15 mouse cellular contexts compared by ENCODE assay signal in the genomic region with DNA sequence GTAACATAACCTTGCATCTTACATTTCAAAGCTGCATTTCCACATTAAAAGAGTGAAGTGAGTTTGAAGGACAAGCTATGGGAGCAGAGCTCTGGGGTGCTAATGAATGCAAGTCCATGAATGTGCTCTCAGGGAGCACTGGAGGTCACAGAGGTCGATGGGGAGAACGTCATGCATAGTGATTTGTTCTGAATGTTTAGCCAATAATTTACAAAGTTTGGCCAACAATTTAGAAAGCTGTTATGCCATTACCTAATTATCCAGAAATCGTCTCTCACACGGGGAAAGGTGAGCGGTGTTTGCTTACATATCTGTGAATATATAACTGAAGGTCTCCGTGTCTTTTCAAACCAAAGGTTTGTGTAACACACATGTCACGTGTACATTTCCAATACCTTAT.
"Had no signal": no experiment of that assay in that cellular context is flagged by ENCODE, and none has a peak within 500 bp of the region (broad histone marks: within the 10 kb centered on the region; RNA-seq: fewer than 3 reads in every experiment).

No protein-coding gene starts in this region.

- H3K4me1 ChIP-seq: midbrain, embryonic 12.5 days; stomach, embryonic 15.5 days had no signal

- DNase-seq: left cerebral cortex, postnatal 4 days; liver, embryonic 13.5 days; lung, adult 18-20 months; retina, postnatal 1 day; thymus, adult 2 months; thymus, postnatal 25 days had no signal

- H3K4me3 ChIP-seq: limb, embryonic 13.5 days; liver, embryonic 13.5 days; midbrain, embryonic 12.5 days; neural tube, embryonic 13.5 days; stomach, embryonic 15.5 days had no signal

- H3K27ac ChIP-seq: layer of hippocampus, adult 2 months; limb, embryonic 13.5 days; liver, embryonic 13.5 days; midbrain, embryonic 12.5 days; neural tube, embryonic 13.5 days; stomach, embryonic 15.5 days had no signal

- ATAC-seq: hindbrain, embryonic 16.5 days; inflammation-experienced regulatory T-cells, adult 6 months; intestine, postnatal 0 days; midbrain, embryonic 16.5 days had no signal

- H3K36me3 ChIP-seq: limb, embryonic 13.5 days; liver, embryonic 13.5 days; midbrain, embryonic 12.5 days; neural tube, embryonic 13.5 days; stomach, embryonic 15.5 days had no signal

- H3K27me3 ChIP-seq: limb, embryonic 13.5 days; liver, embryonic 13.5 days; midbrain, embryonic 12.5 days; neural tube, embryonic 13.5 days; stomach, embryonic 15.5 days had no signal

- H3K4me2 ChIP-seq: limb, embryonic 13.5 days; liver, embryonic 13.5 days; midbrain, embryonic 12.5 days; neural tube, embryonic 13.5 days; stomach, embryonic 15.5 days had no signal

- H3K9me3 ChIP-seq: limb, embryonic 13.5 days; liver, embryonic 13.5 days; midbrain, embryonic 12.5 days; neural tube, embryonic 13.5 days; stomach, embryonic 15.5 days had no signal

- H3K9ac ChIP-seq: limb, embryonic 13.5 days; liver, embryonic 13.5 days; midbrain, embryonic 12.5 days; neural tube, embryonic 13.5 days; stomach, embryonic 15.5 days had no signal
